Mouse (Mus musculus) cerebellum, postnatal 25 days (tissue): ENCODE data around the gene Itm2b.

Experiments used
- DNase-seq, 2 experiments: peaks; one replicate each; pipeline ENCODE4 v3.0.0; 2021; ENCODE audit warnings: mixed read lengths in 2 of 2

Gene Itm2b

DNA sequence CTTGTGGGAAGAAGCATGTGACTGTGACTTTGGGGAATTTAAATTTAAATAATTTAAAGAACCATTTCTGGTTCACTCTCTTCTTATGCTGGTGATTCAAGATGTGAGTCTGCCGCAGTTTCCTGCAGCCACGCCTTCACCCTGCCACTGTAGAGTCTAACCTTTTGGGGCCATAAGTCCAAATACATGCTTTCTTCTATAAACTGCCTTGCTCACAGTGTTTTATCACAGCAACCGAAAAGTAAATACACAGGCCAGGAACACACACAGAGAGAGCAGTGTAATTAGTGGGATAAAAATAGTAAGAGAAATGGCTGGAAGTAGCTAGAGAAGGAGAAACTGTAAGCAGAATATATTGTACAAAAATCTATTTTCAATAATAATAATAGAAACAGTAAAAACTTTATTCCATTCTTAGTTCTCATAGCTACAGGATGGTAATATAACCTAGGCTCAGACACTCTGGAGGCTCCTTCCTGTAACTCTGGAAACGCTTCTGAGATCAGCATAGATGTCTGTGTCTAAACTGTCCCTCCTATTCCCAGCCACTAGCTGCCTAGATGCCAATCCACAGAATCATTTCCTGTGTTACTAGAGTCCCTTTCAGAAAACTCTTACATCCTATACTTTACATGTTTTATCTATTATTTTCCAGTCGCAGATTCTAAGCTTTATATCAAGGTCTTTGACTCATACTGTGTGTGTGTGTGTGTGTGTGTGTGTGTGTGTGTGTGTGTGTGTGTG lies 9.3 kb upstream of the Itm2b start:
- no peak for DNase-seq

- DNase-seq = no peak
Measured at GRCm38 (mm10) chr14:73391457-73391856, 6.4 kb upstream of the Itm2b start.

DNA sequence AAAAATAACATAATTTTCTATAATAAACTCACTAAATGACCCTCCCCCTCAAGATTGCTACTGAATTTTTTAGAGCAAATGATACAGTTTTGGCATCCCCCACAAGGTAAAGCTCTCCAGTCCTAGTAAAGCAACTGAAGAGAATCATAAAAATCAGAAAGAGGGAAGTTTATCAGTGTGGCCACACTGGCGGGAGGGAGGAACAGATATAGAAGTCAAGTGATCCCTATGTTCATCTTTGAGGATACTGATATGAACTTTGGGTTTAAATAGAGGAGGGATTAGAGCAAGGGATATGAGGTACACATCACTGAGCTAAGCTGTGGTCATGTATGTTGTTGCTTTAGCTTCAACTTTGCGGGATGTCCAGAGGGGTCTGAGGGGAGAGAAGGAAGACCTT lies 5.1 kb upstream of the Itm2b start:
- no peak for DNase-seq

DNA sequence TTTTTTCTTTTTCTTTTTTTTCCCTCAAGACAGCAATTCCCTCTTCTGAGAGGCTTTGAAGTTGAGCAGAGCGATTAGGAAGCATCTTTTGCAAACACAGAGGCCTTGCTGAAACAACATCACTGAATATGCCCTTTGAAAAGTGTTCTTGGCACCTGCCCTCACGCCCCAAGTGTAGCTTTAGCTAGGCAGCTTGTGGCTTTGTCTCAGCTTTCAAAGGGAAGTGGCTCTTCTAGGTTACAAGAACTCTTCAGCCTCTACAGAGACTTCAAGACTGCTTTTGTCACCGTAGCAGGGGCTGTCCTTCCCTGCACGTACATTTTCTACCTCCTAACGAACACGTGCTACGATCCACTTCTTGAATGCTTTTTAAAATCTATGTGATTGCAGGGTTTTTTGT lies 4.0 kb upstream of the Itm2b start:
- DNase-seq = no peak

DNA sequence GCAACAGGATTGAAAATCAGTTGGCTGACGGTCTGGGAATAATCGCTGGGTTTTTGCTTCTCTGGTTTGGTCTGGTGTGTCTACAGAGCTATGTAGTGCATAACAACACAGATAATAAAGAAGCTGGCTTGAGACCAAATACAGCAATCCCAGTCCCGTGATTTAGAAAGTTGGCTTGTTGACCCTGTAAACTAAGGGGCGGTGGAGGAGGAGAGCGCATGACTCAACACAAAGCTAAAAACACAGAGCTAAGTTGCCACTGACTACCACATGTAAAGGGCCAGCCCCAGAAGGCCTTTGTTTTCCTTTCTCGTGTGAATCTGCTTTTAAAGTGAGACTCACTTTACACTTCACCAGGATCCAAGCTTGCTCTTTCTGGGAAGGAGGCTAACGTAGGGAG lies 3.5 kb upstream of the Itm2b start:
- no peak for DNase-seq

- no peak for DNase-seq
Measured at GRCm38 (mm10) chr14:73386493-73386892, 1.4 kb upstream of the Itm2b start.

GRCm38 (mm10) chr14:73385720-73386374 lies 758 bp upstream of the Itm2b start:
- DNase-seq = peak in 1 of 2 experiments; percentile 40

GRCm38 (mm10) chr14:73384546-73384912 lies 560 bp downstream of the Itm2b start:
- DNase-seq = no peak

DNA sequence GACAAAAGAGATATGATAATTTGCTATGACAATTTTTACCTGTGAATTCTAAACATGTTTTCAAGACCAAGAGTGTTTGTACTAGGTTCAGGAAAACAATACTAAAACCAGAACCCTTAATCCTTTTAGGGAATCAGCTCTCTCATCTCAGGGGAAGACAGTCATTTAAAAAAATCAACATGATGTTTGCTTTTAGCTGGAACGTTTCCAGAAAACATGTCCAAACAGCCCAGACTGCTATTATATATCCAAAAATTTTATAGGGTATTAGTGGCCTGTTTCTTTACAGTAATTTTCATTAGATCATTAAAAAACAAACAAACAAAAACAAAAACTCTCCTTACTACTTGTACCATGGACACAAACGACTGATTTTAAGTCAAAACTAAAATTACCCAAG lies 1.3 kb downstream of the Itm2b start:
- no peak for DNase-seq

DNA sequence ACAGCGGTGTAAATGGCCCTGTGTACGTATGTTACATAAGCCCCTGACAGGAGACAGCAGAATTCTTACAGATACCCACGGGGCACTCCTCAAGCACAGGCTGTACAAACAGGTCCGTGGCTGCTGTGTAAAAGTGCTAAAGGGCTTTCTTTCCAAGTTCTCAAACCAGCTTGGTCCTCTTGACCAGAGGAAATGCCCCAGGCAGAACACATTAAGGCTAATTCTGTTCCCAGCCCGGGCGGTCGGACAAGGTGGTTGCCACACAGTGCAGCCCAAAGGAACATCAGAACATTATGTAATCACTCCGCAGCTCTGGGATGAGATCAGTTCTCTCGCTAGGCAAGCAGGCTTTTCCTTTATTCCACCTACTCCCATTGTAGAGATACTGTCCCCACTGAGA lies 2.4 kb downstream of the Itm2b start:
- DNase-seq = peak; percentile 82 to 88

GRCm38 (mm10) chr14:73381559-73381958 lies 3.5 kb downstream of the Itm2b start:
- DNase-seq = peak in 1 of 2 experiments; percentile 47

DNA sequence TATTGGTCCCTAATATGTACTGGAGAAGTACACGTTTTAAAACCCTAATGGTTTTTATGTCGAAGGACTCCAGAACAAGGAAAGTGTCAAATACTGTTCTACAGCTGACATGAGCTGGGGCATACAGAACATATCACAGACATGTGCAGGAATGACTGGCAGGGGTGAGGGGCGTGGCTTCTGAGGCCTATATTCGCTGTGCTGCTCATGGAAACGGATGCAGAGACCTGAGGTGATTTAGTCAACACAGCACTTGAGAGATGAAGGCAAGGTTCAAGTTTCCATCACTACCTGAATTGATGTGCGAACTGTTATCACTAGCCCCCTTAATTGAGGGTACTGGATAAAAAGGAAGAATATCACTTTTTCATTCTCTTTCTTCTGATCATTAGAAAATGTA lies 7.3 kb downstream of the Itm2b start:
- DNase-seq = no peak

GRCm38 (mm10) chr14:73376920-73377319 lies 8.2 kb downstream of the Itm2b start:
- DNase-seq = no peak

DNA sequence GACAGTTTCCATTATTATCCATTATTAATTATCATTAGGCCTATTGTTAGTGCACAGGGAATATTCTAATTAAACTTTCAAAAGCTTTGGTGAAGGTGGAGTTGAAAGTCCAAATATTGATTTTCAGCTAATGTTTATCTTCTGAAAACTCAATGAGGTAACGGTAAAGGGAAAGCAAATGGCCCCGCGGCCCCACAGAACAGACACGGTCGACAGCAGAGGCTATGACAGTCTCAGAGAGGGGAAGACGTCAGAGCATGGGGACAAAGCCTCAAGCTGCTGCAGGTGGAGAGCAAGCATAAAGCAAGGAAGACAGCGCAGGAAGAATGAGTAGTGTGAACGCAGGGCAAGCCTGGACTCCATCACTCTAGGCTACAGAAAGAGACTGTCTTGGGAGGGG lies 9.2 kb downstream of the Itm2b start:
- DNase-seq = no peak

GRCm38 (mm10) chr14:73375445-73375844 lies 9.6 kb downstream of the Itm2b start:
- no peak for DNase-seq

- DNase-seq = peak; percentile 41 to 53
Measured at GRCm38 (mm10) chr14:73374315-73374890, 10.7 kb downstream of the Itm2b start.

DNA sequence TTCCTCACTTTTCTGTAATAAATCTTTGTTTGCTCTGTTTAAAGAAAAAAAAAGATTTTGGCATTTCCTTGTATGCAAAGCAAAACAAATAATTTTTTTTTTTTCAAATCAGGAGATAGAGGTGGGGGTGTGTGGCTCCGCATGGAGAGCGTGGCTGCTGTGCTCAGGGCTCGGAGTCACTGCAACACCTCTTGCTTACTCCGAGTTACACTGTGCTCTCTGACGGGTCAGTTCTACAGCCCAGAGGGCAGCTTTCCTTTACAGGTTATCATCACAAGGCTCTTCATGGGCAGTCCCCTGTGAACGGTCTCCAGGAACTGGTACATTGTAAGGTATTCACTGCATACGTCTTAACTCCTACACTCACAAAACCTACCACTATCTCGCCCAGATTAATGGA lies 11.5 kb downstream of the Itm2b start:
- DNase-seq = no peak

DNA sequence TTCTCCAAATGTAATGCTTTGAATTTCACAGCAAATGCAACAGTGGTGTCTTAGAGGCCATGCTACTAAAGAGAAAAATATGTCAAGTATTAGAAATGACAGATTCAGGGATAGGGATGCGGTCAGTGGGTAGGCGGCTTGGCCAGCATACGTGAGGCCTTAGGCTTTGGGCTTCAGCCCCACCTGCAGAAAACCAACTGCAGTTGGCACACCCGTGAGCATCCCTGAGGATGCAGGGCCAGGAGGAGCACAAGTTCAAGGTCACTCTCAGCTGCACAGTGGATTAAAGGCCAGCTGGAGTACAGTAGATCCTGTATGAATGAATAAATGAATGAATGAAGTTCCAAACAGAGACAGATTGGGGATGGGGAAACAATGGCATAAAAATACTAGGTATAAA lies 12.1 kb downstream of the Itm2b start:
- no peak for DNase-seq

- no peak for DNase-seq
Measured at GRCm38 (mm10) chr14:73371577-73371976, 13.5 kb downstream of the Itm2b start.

- DNase-seq = no peak
Measured at GRCm38 (mm10) chr14:73370695-73371372, 14.3 kb downstream of the Itm2b start.

DNA sequence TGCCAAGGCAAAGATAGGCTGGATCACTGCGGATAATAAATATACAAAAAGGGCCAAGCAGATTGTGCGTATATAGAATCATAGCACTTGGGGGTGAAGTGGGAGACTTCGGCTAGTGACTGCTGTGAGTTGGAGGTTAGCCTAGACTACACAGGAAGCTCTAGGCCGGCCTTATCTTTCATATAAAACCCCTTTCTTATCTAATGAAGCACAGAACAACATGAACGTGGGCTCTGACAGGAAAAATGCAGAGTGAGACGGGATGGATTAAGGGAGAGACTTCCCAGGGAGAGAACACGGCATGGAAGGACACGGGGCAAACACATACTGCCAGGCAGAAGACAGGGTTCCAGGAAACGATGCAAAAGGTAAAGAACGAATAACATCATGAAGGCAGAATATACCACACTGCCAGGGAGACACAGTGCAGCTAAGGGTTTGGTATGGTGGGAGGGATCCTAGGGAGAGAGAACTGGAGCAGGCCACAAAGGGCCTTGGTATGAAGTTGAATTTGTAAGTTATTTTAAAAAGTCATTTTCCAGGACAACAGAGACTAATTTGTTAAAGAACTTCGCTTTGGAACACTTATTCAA lies 14.9 kb downstream of the Itm2b start:
- DNase-seq = no peak

GRCm38 (mm10) chr14:73369634-73370033 lies 15.5 kb downstream of the Itm2b start:
- DNase-seq = no peak

- DNase-seq = no peak
Measured at GRCm38 (mm10) chr14:73368966-73369365, 16.1 kb downstream of the Itm2b start.
